Mouse (Mus musculus) kidney, adult 2 months (tissue): ENCODE results near the gene Loxl1.

Experiments used
- CTCF ChIP-seq: fragments of 200-500 bp; conservative IDR thresholded peaks from 2 replicates; pipeline ENCODE4 v1.5.1; 2011; ENCODE audit warnings: low read depth, mild to moderate bottlenecking, control low read depth, low read length, moderate library complexity, mixed read lengths; ENCODE audit not compliant: insufficient read depth, insufficient read length
- POLR2A ChIP-seq: fragments of 200-500 bp; IDR thresholded peaks from one replicate; pipeline ENCODE4 v1.6.1; 2011; ENCODE audit warnings: low read depth, low read length, control low read depth

GRCm38 (mm10) chr9:58316784-58317183, 3.8 kb upstream of the Loxl1 start:
- TF ChIP-seq POLR2A = no peak
- no peak for TF ChIP-seq CTCF
